Mouse (Mus musculus): ENCODE results near the gene Muc1.

GRCm38 (mm10) chr3:89228180-89228549 is 692 bp upstream of the Muc1 start:
- TF ChIP-seq EP300 (IDR thresholded peaks at IDR 0.05; ENCODE audit: low read length) (no peak), RCOR1 (conservative IDR thresholded peaks at IDR 0.05; ENCODE audit: low read depth, low read length) (no peak), CTCF (conservative IDR thresholded peaks at IDR 0.05 in 1 of 2, IDR thresholded peaks at IDR 0.05 in 1 of 2; ENCODE audit: low read depth in 2 of 2, low read length in 2 of 2) (peak; percentile 63 to 93), HCFC1 (IDR thresholded peaks at IDR 0.05; ENCODE audit: low read depth, low read length) (peak; percentile 46; the same call in 1 of the 2 replicates), ETS1 (conservative IDR thresholded peaks at IDR 0.05; ENCODE audit: low read depth, low read length) (no peak), NRF1 (IDR thresholded peaks at IDR 0.05; ENCODE audit: low read depth, low read length) (peak; percentile 28; the same call in 1 of the 2 replicates), POLR2A (IDR thresholded peaks at IDR 0.05; ENCODE audit: low read depth, low read length) (peak; percentile 19; the same call in 1 of the 2 replicates), BHLHE40 (IDR thresholded peaks at IDR 0.05; ENCODE audit: low read depth, low read length) (0 out of 2 replicates have a peak, but pooled peaks have one; percentile 29), TCF12 (IDR thresholded peaks at IDR 0.05; ENCODE audit: low read depth, low read length) (peak; percentile 47), MAFK (IDR thresholded peaks at IDR 0.05; ENCODE audit: insufficient replicate concordance, low read length) (no peak), MEF2A (IDR thresholded peaks at IDR 0.05; ENCODE audit: borderline replicate concordance, low read depth, low read length) (no peak), MAX (IDR thresholded peaks at IDR 0.05; ENCODE audit: low read length) (no peak)
